Comparison of ENCODE assay signal across 18 mouse cellular contexts in genomic region chr4:109583185-109583786, GRCm38 (mm10). TPM values are rescaled to one million over a fixed set of nuclear protein-coding genes. Genes with fewer than 3 reads are reported as not detected.
DNase-seq lines count a peak whose midpoint lies in the region; ATAC-seq and TF ChIP-seq lines count a peak whose summit lies in the region.
"Had no signal": no experiment of that assay in that cellular context is flagged by ENCODE, and none has a peak within 500 bp of the region (broad histone marks: within the 10 kb centered on the region; RNA-seq: fewer than 3 reads in every experiment).

No protein-coding gene starts in this region.

- no peak overlapping the region for H3K4me3 ChIP-seq in forebrain, embryonic 14.5 days (ENCODE audit: low read depth, low read length)
- no peak overlapping the region for H3K4me3 ChIP-seq in forebrain, embryonic 12.5 days (replicated peaks)
- no peak overlapping the region for H3K4me3 ChIP-seq in lung, embryonic 15.5 days
- H3K4me3 ChIP-seq: hindbrain, embryonic 15.5 days; layer of hippocampus, adult 2 months had no signal

- H3K9ac ChIP-seq in forebrain, embryonic 14.5 days (ENCODE audit: low read length), result no peak overlapping the region
- H3K9ac ChIP-seq in forebrain, embryonic 12.5 days, result no peak overlapping the region
- no peak overlapping the region for H3K9ac ChIP-seq in lung, embryonic 15.5 days
- H3K9ac ChIP-seq: hindbrain, embryonic 15.5 days had no signal

- H3K27me3 ChIP-seq in forebrain, embryonic 14.5 days (replicated peaks; ENCODE audit: control insufficient read depth, insufficient read depth, low read length), result no peaks in the 10 kb centered on the region
- no peaks in the 10 kb centered on the region for H3K27me3 ChIP-seq in forebrain, embryonic 12.5 days
- no peaks in the 10 kb centered on the region for H3K27me3 ChIP-seq in lung, embryonic 15.5 days
- H3K27me3 ChIP-seq: hindbrain, embryonic 15.5 days had no signal

- no peaks in the 10 kb centered on the region for H3K4me1 ChIP-seq in forebrain, embryonic 14.5 days (ENCODE audit: control insufficient read depth, insufficient read depth, low read length)
- no peaks in the 10 kb centered on the region for H3K4me1 ChIP-seq in forebrain, embryonic 12.5 days
- 0 out of 2 replicates have a peak, but pooled peaks cover 9% of the 10 kb centered on the region for H3K4me1 ChIP-seq in lung, embryonic 15.5 days
- H3K4me1 ChIP-seq: hindbrain, embryonic 15.5 days had no signal

- WGBS in forebrain, embryonic 14.5 days, result 16% methylated on average over 3 of the region's 3 CpGs
- 32% methylated on average over 3 of the region's 3 CpGs for WGBS in forebrain, embryonic 12.5 days
- WGBS in lung, embryonic 15.5 days, result 21% methylated on average over 3 of the region's 3 CpGs

- H3K36me3 ChIP-seq in forebrain, embryonic 14.5 days (ENCODE audit: control insufficient read depth, insufficient read depth, low read length), result no peaks in the 10 kb centered on the region
- no peaks in the 10 kb centered on the region for H3K36me3 ChIP-seq in forebrain, embryonic 12.5 days (replicated peaks)
- H3K36me3 ChIP-seq in lung, embryonic 15.5 days, result no peaks in the 10 kb centered on the region
- H3K36me3 ChIP-seq: hindbrain, embryonic 15.5 days had no signal

- peak; percentile 55 for DNase-seq in forebrain, embryonic 14.5 days (ENCODE audit: low spot score)
- DNase-seq in lung, postnatal 4 days, result no peak
- DNase-seq in brain, embryonic 14.5 days (ENCODE audit: low read depth), result peak; percentile 67
- DNase-seq in kidney, postnatal 10 days, result peak; percentile 17
- no peak for DNase-seq in MN1 (ENCODE audit: low spot score)
- DNase-seq: cerebellum, adult 11-12 months; heart, adult 18-20 months; retina, postnatal 1 day had no signal

- no peak for ATAC-seq in forebrain, embryonic 14.5 days
- no peak for ATAC-seq in forebrain, embryonic 12.5 days (ENCODE audit: low FRiP score)
- ATAC-seq in lung, embryonic 15.5 days (ENCODE audit: borderline replicate concordance, extremely low read depth, low FRiP score, low TSS enrichment), result peak; percentile 55; the same call in 1 of the 2 replicates
- ATAC-seq in inflammation-experienced regulatory T-cells, adult 6 months, result no peak

- TF ChIP-seq CTCF in brain, embryonic 14.5 days (IDR thresholded peaks at IDR 0.05; ENCODE audit: borderline replicate concordance, extremely low read depth, insufficient read depth, insufficient read length), result no peak

- TF ChIP-seq POLR2A in brain, embryonic 14.5 days (IDR thresholded peaks at IDR 0.05; ENCODE audit: borderline replicate concordance, extremely low read depth, insufficient read depth, insufficient read length, poor library complexity, severe bottlenecking), result no peak

- H3K9me3 ChIP-seq in forebrain, embryonic 14.5 days (replicated peaks; ENCODE audit: control insufficient read depth, low read length), result no peaks in the 10 kb centered on the region
- no peaks in the 10 kb centered on the region for H3K9me3 ChIP-seq in forebrain, embryonic 12.5 days
- no peaks in the 10 kb centered on the region for H3K9me3 ChIP-seq in lung, embryonic 15.5 days
- H3K9me3 ChIP-seq: hindbrain, embryonic 15.5 days had no signal

- H3K4me2 ChIP-seq in forebrain, embryonic 14.5 days (ENCODE audit: low read length), result no peak overlapping the region
- H3K4me2 ChIP-seq in forebrain, embryonic 12.5 days, result no peak overlapping the region
- H3K4me2 ChIP-seq in lung, embryonic 15.5 days, result no peak overlapping the region
- H3K4me2 ChIP-seq: hindbrain, embryonic 15.5 days; liver, embryonic 11.5 days had no signal

- no peak overlapping the region for H3K27ac ChIP-seq in forebrain, embryonic 14.5 days (ENCODE audit: low read depth, low read length)
- no peak overlapping the region for H3K27ac ChIP-seq in forebrain, embryonic 12.5 days
- H3K27ac ChIP-seq in lung, embryonic 15.5 days, result peak overlapping the region; percentile 15; the same call in 1 of the 2 replicates
- H3K27ac ChIP-seq: hindbrain, embryonic 15.5 days; layer of hippocampus, adult 2 months had no signal

RNA-seq across cellular contexts. Expression of gene 4930522H14Rik, which starts 52.2 kb away (rescaled TPM):
- polyA plus RNA-seq in forebrain, embryonic 14.5 days (2014; fragmentation: Nextera tagmentation; extraction: Ambion mirVana), result not detected in 2 replicates
- not detected in 2 replicates for polyA plus RNA-seq in forebrain, embryonic 12.5 days (2016; fragmentation: Nextera tagmentation; extraction: Ambion mirVana)
- polyA plus RNA-seq in lung, embryonic 15.5 days (2015; fragmentation: Nextera tagmentation; extraction: Ambion mirVana), result not detected in 2 replicates
- polyA plus RNA-seq in brain, embryonic 14.5 days (2012; rRNA removed), result not detected in 2 replicates
- polyA plus RNA-seq in inflammation-experienced regulatory T-cells, adult 6 months (2017; shearing (Covaris generic)), result not detected
- polyA plus RNA-seq: heart, postnatal 0 days; hindbrain, embryonic 15.5 days; liver, embryonic 11.5 days; neural tube, embryonic 14.5 days; small intestine, adult 2 months; stomach, embryonic 16.5 days had no signal

Comparison
In these comparisons a context has a peak if more than half of its experiments do, and no peak if none do; other contexts are left out.
1. DNase-seq: peak in forebrain, embryonic 14.5 days (single experiment), brain, embryonic 14.5 days (single experiment) and kidney, postnatal 10 days (single experiment); none in lung, postnatal 4 days (0 of 2) and MN1 (single experiment).